Mouse (Mus musculus): ENCODE data around the gene Hpcal1. TPM values are rescaled to one million over a fixed set of nuclear protein-coding genes. Genes with fewer than 3 reads are reported as not detected.

Gene Hpcal1
- polyA plus RNA-seq, 1 experiment from 2014 or later: 36.6 TPM

DNA sequence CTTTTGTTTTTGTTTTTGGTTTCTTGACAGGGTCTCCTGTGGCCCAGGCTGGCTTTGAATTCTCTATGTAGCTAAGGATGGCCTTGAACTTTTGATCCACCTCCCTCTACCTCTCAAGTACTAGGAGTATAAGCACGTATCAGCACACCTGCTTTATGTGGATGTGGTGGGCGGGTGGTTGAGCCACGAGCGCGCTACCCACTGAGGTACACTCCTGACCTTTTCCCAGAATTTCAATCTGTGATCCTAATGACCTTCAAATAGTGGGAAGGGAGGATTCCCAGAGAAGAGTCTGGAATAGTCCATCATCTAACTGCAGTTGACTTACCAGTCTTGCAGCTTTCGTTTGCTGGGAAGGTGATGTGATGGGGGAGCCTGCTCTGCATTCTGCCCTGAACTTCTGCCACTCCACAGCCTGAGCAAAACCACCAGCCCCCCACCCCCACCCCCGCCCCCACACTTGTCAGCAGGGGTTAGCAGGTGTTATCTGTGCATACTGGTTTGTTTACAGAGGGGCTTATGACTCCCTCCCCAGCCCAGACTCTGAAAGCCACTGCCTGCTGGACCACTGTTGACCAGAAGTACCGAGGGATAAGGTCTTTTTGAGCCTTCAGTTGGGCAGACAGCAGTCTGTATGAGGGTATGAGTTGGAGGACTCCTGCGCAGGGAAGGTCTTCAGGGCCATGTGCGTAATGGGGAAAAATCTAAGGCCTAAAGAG, 46.4 kb downstream of the Hpcal1 start:
- no peaks in the 10 kb centered on the region for H3K36me3 ChIP-seq (replicated peaks)
- H3K9ac ChIP-seq: no peak overlapping the region
- H3K27ac ChIP-seq: no peak overlapping the region
- no peak for ATAC-seq (ENCODE audit: low FRiP score)
- H3K4me1 ChIP-seq: peaks cover 30% of the 10 kb centered on the region
- H3K4me3 ChIP-seq (replicated peaks): no peak overlapping the region
- H3K9me3 ChIP-seq: no peaks in the 10 kb centered on the region
- H3K27me3 ChIP-seq: no peaks in the 10 kb centered on the region
- no peak overlapping the region for H3K4me2 ChIP-seq
- WGBS: 81% methylated on average over 10 of the region's 10 CpGs

- Histone ChIP-seq H3K36me3 (replicated peaks) (no peaks in the 10 kb centered on the region), H3K27ac (no peak overlapping the region), H3K4me3 (replicated peaks) (no peak overlapping the region), H3K4me2 (no peak overlapping the region), H3K27me3 (no peaks in the 10 kb centered on the region), H3K4me1 (peaks cover 29% of the 10 kb centered on the region), H3K9ac (no peak overlapping the region), H3K9me3 (no peaks in the 10 kb centered on the region)
- 76% methylated on average over 3 of the region's 3 CpGs for WGBS
- no peak for ATAC-seq (ENCODE audit: low FRiP score)
Observed at GRCm38 (mm10) chr12:17737808-17738207, 47.2 kb downstream of the Hpcal1 start.

- Histone ChIP-seq H3K9ac (no peak overlapping the region), H3K27ac (no peak overlapping the region), H3K4me3 (replicated peaks) (no peak overlapping the region), H3K27me3 (no peaks in the 10 kb centered on the region), H3K36me3 (replicated peaks) (no peaks in the 10 kb centered on the region), H3K4me2 (no peak overlapping the region), H3K4me1 (peaks cover 22% of the 10 kb centered on the region), H3K9me3 (no peaks in the 10 kb centered on the region)
- 52% methylated on average over 6 of the region's 6 CpGs for WGBS
- ATAC-seq (ENCODE audit: low FRiP score): no peak
Observed at GRCm38 (mm10) chr12:17738473-17738872, 47.8 kb downstream of the Hpcal1 start.

GRCm38 (mm10) chr12:17740226-17740625, 49.6 kb downstream of the Hpcal1 start:
- 89% methylated on average over 1 of the region's 1 CpGs for WGBS
- H3K4me1 ChIP-seq: peaks cover 22% of the 10 kb centered on the region

GRCm38 (mm10) chr12:17741637-17742364, 51.1 kb downstream of the Hpcal1 start:
- WGBS: 86% methylated on average over 17 of the region's 17 CpGs
- Histone ChIP-seq H3K27me3 (no peaks in the 10 kb centered on the region), H3K9me3 (no peaks in the 10 kb centered on the region), H3K4me3 (replicated peaks) (no peak overlapping the region), H3K9ac (no peak overlapping the region), H3K36me3 (replicated peaks) (no peaks in the 10 kb centered on the region), H3K4me2 (no peak overlapping the region), H3K4me1 (peaks cover 36% of the 10 kb centered on the region), H3K27ac (no peak overlapping the region)
- ATAC-seq (ENCODE audit: low FRiP score): no peak

More at GRCm38 (mm10) chr12:17740226-17740625, 49.6 kb downstream of the Hpcal1 start:
- no peak overlapping the region for H3K27ac ChIP-seq
- H3K27me3 ChIP-seq: no peaks in the 10 kb centered on the region
- no peak overlapping the region for H3K4me2 ChIP-seq
- H3K9ac ChIP-seq: no peak overlapping the region
- no peaks in the 10 kb centered on the region for H3K9me3 ChIP-seq
- no peaks in the 10 kb centered on the region for H3K36me3 ChIP-seq (replicated peaks)
- ATAC-seq (ENCODE audit: low FRiP score): no peak
- no peak overlapping the region for H3K4me3 ChIP-seq (replicated peaks)

DNA sequence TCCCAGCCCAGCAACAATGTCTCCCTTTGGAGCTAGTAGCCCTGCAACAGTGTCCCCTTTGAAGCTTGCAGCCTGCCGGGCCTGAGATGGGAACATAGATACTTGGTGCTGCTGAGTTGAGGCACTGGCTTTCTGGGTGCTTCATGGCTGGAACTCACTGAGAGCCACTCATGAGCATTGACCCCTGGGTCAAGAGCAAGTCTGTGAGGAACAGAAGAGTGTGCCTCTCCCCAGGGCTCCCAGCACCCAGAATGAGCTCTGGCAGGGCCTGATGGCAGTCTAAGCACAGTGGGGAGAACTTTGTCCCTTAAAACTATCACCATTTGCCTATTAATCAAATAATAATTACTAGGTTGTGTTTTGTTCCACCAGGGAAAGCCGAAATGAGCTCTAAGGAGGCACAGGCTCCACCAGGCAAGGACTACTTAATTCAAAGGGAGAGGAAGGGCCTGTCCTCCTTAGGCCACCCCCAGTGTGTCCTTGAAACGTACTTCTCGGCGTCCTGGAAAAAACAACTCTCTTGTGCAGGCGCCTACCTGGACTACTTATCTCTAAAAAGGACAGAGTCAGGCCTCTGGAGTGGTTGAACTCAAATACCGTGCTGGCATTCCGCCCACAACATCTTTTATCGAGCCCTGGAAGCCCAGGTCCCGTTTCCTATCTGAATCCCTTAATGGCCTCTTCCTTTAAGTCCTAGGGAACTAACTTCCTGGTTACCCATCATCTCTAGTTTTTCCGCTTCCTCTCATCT, 52.1 kb downstream of the Hpcal1 start:
- WGBS: 84% methylated on average over 11 of the region's 11 CpGs
- Histone ChIP-seq H3K27ac (no peak overlapping the region), H3K4me1 (peaks cover 39% of the 10 kb centered on the region), H3K36me3 (replicated peaks) (no peaks in the 10 kb centered on the region), H3K4me2 (no peak overlapping the region), H3K9ac (no peak overlapping the region), H3K27me3 (no peaks in the 10 kb centered on the region), H3K4me3 (replicated peaks) (no peak overlapping the region), H3K9me3 (no peaks in the 10 kb centered on the region)
- no peak for ATAC-seq (ENCODE audit: low FRiP score)

GRCm38 (mm10) chr12:17745431-17745830, 54.8 kb downstream of the Hpcal1 start:
- Histone ChIP-seq H3K4me2 (no peak overlapping the region), H3K9me3 (no peaks in the 10 kb centered on the region), H3K27ac (no peak overlapping the region), H3K27me3 (no peaks in the 10 kb centered on the region), H3K4me1 (peaks cover 52% of the 10 kb centered on the region), H3K36me3 (replicated peaks) (no peaks in the 10 kb centered on the region), H3K4me3 (replicated peaks) (no peak overlapping the region), H3K9ac (no peak overlapping the region)
- no peak for ATAC-seq (ENCODE audit: low FRiP score)
- 85% methylated on average over 7 of the region's 7 CpGs for WGBS

DNA sequence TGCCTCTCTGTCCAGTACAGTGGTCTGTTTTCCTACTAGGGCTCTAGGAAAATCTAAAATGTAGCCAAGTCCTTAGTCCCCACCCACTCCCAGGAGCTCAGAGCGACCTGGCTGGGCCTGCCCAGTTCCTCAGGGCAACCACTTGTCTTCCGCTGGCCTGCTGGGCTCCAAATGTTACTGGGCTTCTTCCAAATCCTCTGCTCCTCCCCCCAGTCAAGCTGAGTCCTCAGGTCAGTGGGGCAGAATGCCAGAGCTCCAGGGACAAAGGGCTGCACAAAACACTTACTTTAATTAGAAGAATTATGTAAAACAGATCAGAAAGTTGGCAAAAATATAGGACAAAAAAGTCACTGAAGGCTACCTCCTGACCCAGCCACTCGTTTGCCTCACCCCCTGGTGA, 56.1 kb downstream of the Hpcal1 start:
- H3K9ac ChIP-seq: no peak overlapping the region
- peaks cover 55% of the 10 kb centered on the region for H3K4me1 ChIP-seq
- no peak; the same call in 1 of the 2 replicates for ATAC-seq (ENCODE audit: low FRiP score)
- H3K27me3 ChIP-seq: no peaks in the 10 kb centered on the region
- no peak overlapping the region for H3K4me3 ChIP-seq (replicated peaks)
- no peaks in the 10 kb centered on the region for H3K36me3 ChIP-seq (replicated peaks)
- H3K27ac ChIP-seq: peak overlapping the region; percentile 63; the same call in 1 of the 2 replicates
- no peaks in the 10 kb centered on the region for H3K9me3 ChIP-seq
- H3K4me2 ChIP-seq: no peak overlapping the region
- 11% methylated on average over 3 of the region's 3 CpGs for WGBS

DNA sequence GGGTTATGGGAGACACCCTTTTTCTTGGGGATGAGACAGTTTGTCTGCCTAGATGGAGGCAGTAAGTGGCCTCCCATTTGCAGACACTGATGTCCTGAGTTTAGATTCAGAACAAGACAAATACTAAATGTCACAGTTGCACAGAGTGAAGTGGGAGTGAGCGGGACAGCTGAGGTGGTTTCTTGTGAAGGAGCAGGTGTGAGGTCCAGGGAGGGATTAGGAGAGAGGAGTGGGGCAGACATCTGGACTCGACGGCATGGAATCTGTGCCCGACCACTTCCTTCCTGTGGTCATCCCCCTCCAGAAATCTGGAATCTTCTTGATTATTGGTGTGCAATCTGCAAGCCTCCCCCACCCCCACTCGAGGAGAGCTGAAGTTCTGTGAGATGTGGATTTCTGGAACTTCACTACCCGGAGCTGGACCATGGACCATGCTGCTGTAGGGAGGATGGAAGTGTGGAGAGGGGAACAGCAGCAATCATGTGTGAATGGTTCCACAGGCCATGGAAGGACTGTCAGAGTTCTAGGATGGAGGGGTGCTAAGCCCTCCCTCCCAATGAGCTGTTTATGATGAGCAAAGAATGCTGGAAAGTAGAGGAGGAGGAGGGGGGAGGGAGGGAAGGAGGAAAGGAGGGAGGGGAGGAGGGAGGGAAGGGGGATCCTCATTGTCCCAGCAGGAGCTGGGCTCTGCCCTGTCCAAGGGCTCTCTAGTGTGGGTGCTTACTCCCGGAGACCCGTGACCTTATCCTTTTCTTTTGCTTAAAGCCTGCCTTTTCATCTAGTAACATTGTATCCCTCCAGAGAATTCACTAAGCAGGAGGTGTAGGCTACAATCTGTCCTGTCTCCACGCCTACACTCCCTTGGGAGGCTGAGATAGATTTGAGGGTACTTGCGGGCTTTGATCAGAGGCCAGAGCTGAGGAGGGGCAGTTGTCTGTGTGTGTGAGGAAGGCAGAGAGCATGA, 56.8 kb downstream of the Hpcal1 start:
- Histone ChIP-seq H3K4me1 (peaks cover 57% of the 10 kb centered on the region), H3K9ac (no peak overlapping the region), H3K36me3 (replicated peaks) (no peaks in the 10 kb centered on the region), H3K27me3 (no peaks in the 10 kb centered on the region), H3K9me3 (no peaks in the 10 kb centered on the region), H3K27ac (peak overlapping the region; percentile 63), H3K4me2 (no peak overlapping the region; the same call in 1 of the 2 replicates), H3K4me3 (replicated peaks) (no peak overlapping the region)
- 31% methylated on average over 10 of the region's 10 CpGs for WGBS
- peak; percentile 45 for ATAC-seq (ENCODE audit: low FRiP score)

GRCm38 (mm10) chr12:17748155-17748529, 57.5 kb downstream of the Hpcal1 start:
- no peak overlapping the region; the same call in 1 of the 2 replicates for H3K27ac ChIP-seq
- H3K4me2 ChIP-seq: no peak overlapping the region
- no peaks in the 10 kb centered on the region for H3K36me3 ChIP-seq (replicated peaks)
- H3K9ac ChIP-seq: no peak overlapping the region
- no peaks in the 10 kb centered on the region for H3K9me3 ChIP-seq
- H3K27me3 ChIP-seq: no peaks in the 10 kb centered on the region
- WGBS: 41% methylated on average over 4 of the region's 4 CpGs
- H3K4me3 ChIP-seq (replicated peaks): no peak overlapping the region
- H3K4me1 ChIP-seq: peaks cover 64% of the 10 kb centered on the region
- no peak for ATAC-seq (ENCODE audit: low FRiP score)

- ATAC-seq (ENCODE audit: low FRiP score): no peak
- no peaks in the 10 kb centered on the region for H3K36me3 ChIP-seq (replicated peaks)
- no peak overlapping the region for H3K4me2 ChIP-seq
- peaks cover 71% of the 10 kb centered on the region for H3K4me1 ChIP-seq
- no peak overlapping the region for H3K9ac ChIP-seq
- no peaks in the 10 kb centered on the region for H3K27me3 ChIP-seq
- WGBS: 79% methylated on average over 3 of the region's 3 CpGs
- H3K9me3 ChIP-seq: no peaks in the 10 kb centered on the region
- peak overlapping the region; percentile 57 for H3K27ac ChIP-seq
- H3K4me3 ChIP-seq (replicated peaks): no peak overlapping the region
Observed at GRCm38 (mm10) chr12:17749784-17750183, 59.1 kb downstream of the Hpcal1 start.

Measured in forebrain, embryonic 12.5 days (tissue).